Mouse (Mus musculus): ENCODE data around the gene Esrrg. TPM values are rescaled to one million over a fixed set of nuclear protein-coding genes. Genes with fewer than 3 reads are reported as not detected.

The Esrrg gene
- total RNA-seq, 2 experiments from 2014 or later: 35.6 to 36.4 TPM

GRCm38 (mm10) chr1:187645258-187645657 lies 36.7 kb downstream of the Esrrg start:
- intact Hi-C loops (cut with DNase I): no loop called here
- DNase-seq: no peak

GRCm38 (mm10) chr1:187648551-187648950 lies 40.0 kb downstream of the Esrrg start:
- no peak for DNase-seq
- intact Hi-C loops (cut with DNase I): no loop called here

GRCm38 (mm10) chr1:187649871-187650270 lies 41.3 kb downstream of the Esrrg start:
- intact Hi-C loops (cut with DNase I): no loop called here
- peak; percentile 39 to 55 for DNase-seq

GRCm38 (mm10) chr1:187650786-187651687 lies 42.4 kb downstream of the Esrrg start:
- intact Hi-C loops (cut with DNase I): no loop called here
- DNase-seq: peak in 1 of 2 experiments; percentile 16

GRCm38 (mm10) chr1:187651688-187652241 lies 43.2 kb downstream of the Esrrg start:
- intact Hi-C loops (cut with DNase I): no loop called here
- peak; percentile 52 to 55 for DNase-seq

- intact Hi-C loops (cut with DNase I): no loop called here
- peak in 1 of 2 experiments; percentile 18 for DNase-seq
These were observed 43.9 kb downstream of the Esrrg start for GRCm38 (mm10) chr1:187652445-187652844.

- no peak for DNase-seq
- intact Hi-C loops (cut with DNase I): no loop called here
These were observed 44.8 kb downstream of the Esrrg start for GRCm38 (mm10) chr1:187653390-187653789.

GRCm38 (mm10) chr1:187660963-187661362 lies 52.4 kb downstream of the Esrrg start:
- no peak for DNase-seq
- intact Hi-C loops (cut with DNase I): no loop called here

- intact Hi-C loops (cut with DNase I): no loop called here
- DNase-seq: peak; percentile 25 to 43
These were observed 53.6 kb downstream of the Esrrg start for GRCm38 (mm10) chr1:187662083-187662609.

- intact Hi-C loops (cut with DNase I): no loop called here
- no peak for DNase-seq
These were observed 54.8 kb downstream of the Esrrg start for GRCm38 (mm10) chr1:187663376-187663775.

GRCm38 (mm10) chr1:187664261-187664660 lies 55.7 kb downstream of the Esrrg start:
- intact Hi-C loops (cut with DNase I): no loop called here
- DNase-seq: no peak

GRCm38 (mm10) chr1:187665901-187666600 lies 57.5 kb downstream of the Esrrg start:
- intact Hi-C loops (cut with DNase I): no loop called here
- DNase-seq: no peak

- intact Hi-C loops (cut with DNase I): no loop called here
- no peak for DNase-seq
These were observed 61.2 kb downstream of the Esrrg start for GRCm38 (mm10) chr1:187669746-187670145.

- no peak for DNase-seq
- intact Hi-C loops (cut with DNase I): no loop called here
These were observed 63.9 kb downstream of the Esrrg start for GRCm38 (mm10) chr1:187672446-187672845.

- intact Hi-C loops (cut with DNase I): no loop called here
- DNase-seq: no peak
These were observed 66.2 kb downstream of the Esrrg start for GRCm38 (mm10) chr1:187674771-187675186.

GRCm38 (mm10) chr1:187676626-187677025 lies 68.0 kb downstream of the Esrrg start:
- no peak for DNase-seq
- intact Hi-C loops (cut with DNase I): no loop called here

GRCm38 (mm10) chr1:187679246-187679645 lies 70.7 kb downstream of the Esrrg start:
- no peak for DNase-seq
- intact Hi-C loops (cut with DNase I): no loop called here

- no peak for DNase-seq
- intact Hi-C loops (cut with DNase I): no loop called here
These were observed 75.9 kb downstream of the Esrrg start for GRCm38 (mm10) chr1:187684519-187684918.

- DNase-seq: no peak
- intact Hi-C loops (cut with DNase I): no loop called here
These were observed 83.4 kb downstream of the Esrrg start for GRCm38 (mm10) chr1:187691846-187692525.

- no peak for DNase-seq
- intact Hi-C loops (cut with DNase I): no loop called here
These were observed 86.3 kb downstream of the Esrrg start for GRCm38 (mm10) chr1:187694865-187695264.

All from heart, postnatal 14 days (tissue).